Mouse (Mus musculus): Measurements from ENCODE around the gene Gan.

Gan gene

GRCm38 (mm10) chr8:117254496-117254895 is 96.6 kb downstream of the Gan start:
- no peak for DNase-seq (ENCODE audit: low spot score)

GRCm38 (mm10) chr8:117256292-117256938 is 98.5 kb downstream of the Gan start:
- peak; percentile 96 for DNase-seq (ENCODE audit: low spot score)

GRCm38 (mm10) chr8:117257029-117257820 is 99.3 kb downstream of the Gan start, which contains the start of gene Cmip:
Cmip (plus strand) TSS chr8:117257064.
- peak; percentile 55 for DNase-seq (ENCODE audit: low spot score)

GRCm38 (mm10) chr8:117257821-117258575 is 100.1 kb downstream of the Gan start:
- peak; percentile 37 for DNase-seq (ENCODE audit: low spot score)

- no peak for DNase-seq (ENCODE audit: low spot score)
These were observed 100.7 kb downstream of the Gan start for GRCm38 (mm10) chr8:117258576-117259040.

GRCm38 (mm10) chr8:117259431-117260001 is 101.6 kb downstream of the Gan start:
- DNase-seq (ENCODE audit: low spot score), result no peak

- no peak for DNase-seq (ENCODE audit: low spot score)
These were observed 102.4 kb downstream of the Gan start for GRCm38 (mm10) chr8:117260234-117260929.

- DNase-seq (ENCODE audit: low spot score), result no peak
These were observed 103.1 kb downstream of the Gan start for GRCm38 (mm10) chr8:117260930-117261475.

GRCm38 (mm10) chr8:117261702-117262101 is 103.8 kb downstream of the Gan start:
- no peak for DNase-seq (ENCODE audit: low spot score)

GRCm38 (mm10) chr8:117262685-117263084 is 104.8 kb downstream of the Gan start:
- no peak for DNase-seq (ENCODE audit: low spot score)

GRCm38 (mm10) chr8:117263442-117263841 is 105.5 kb downstream of the Gan start:
- no peak for DNase-seq (ENCODE audit: low spot score)

GRCm38 (mm10) chr8:117265079-117265478 is 107.1 kb downstream of the Gan start:
- no peak for DNase-seq (ENCODE audit: low spot score)

Data from ovary, postnatal 36 days (tissue).